Mouse (Mus musculus) liver, adult 2 months (tissue): Measurements from ENCODE around the gene Crebl2. TPM values are rescaled to one million over a fixed set of nuclear protein-coding genes. Genes with fewer than 3 reads are reported as not detected.

ENCODE experiments used
- DNase-seq: peaks from one replicate; pipeline ENCODE4 v3.0.0-alpha.2; 2011; ENCODE audit warnings: low read depth, low spot score; ENCODE audit errors: extremely low read depth
- H3K27ac ChIP-seq: fragments of 200-500 bp; replicated peaks from 2 replicates; pipeline ENCODE4 v1.5.1; 2012; ENCODE audit warnings: low read depth, mild to moderate bottlenecking, control low read depth, inconsistent platforms, low read length; ENCODE audit not compliant: insufficient read depth
- H3K27me3 ChIP-seq: fragments of 200-500 bp; 2 replicates; pipeline ENCODE4 v1.6.1; 2012; ENCODE audit warnings: mild to moderate bottlenecking, moderate library complexity, low read length, inconsistent platforms; ENCODE audit not compliant: control insufficient read depth, insufficient read depth
- H3K36me3 ChIP-seq: fragments of 200-500 bp; 2 replicates; pipeline ENCODE4 v1.6.1; 2012; ENCODE audit warnings: low read length, inconsistent platforms; ENCODE audit not compliant: control insufficient read depth, insufficient read depth
- H3K4me1 ChIP-seq: fragments of 200-500 bp; 2 replicates; pipeline ENCODE4 v1.6.1; 2011; ENCODE audit warnings: low read length; ENCODE audit not compliant: control insufficient read depth, insufficient read depth
- H3K4me3 ChIP-seq: fragments of 200-500 bp; 2 replicates; pipeline ENCODE4 v1.5.1; 2011; ENCODE audit warnings: low read depth, mild to moderate bottlenecking, control low read depth, low read length, moderate library complexity; ENCODE audit not compliant: insufficient read depth
- H3K79me2 ChIP-seq: fragments of 200-500 bp; 2 replicates; pipeline ENCODE4 v1.6.1; 2012; ENCODE audit warnings: inconsistent platforms, mild to moderate bottlenecking, low read length, moderate library complexity; ENCODE audit not compliant: control insufficient read depth, insufficient read depth
- H3K9ac ChIP-seq: fragments of 200-500 bp; 2 replicates; pipeline ENCODE4 v1.6.1; 2012; ENCODE audit warnings: low read depth, mild to moderate bottlenecking, control low read depth, inconsistent platforms, low read length
- CTCF ChIP-seq: fragments of 200-500 bp; IDR thresholded peaks from 2 replicates; pipeline ENCODE4 v1.5.1; 2011; ENCODE audit warnings: low read depth, low read length, control low read depth
- POLR2A ChIP-seq: fragments of 200-500 bp; IDR thresholded peaks from 2 replicates; pipeline ENCODE4 v1.6.1; 2011; ENCODE audit warnings: low read length, control low read depth; ENCODE audit not compliant: insufficient read depth; ENCODE audit errors: extremely low read depth
- WGBS: fragments of 180-500 bp; shearing (Covaris S2); methylation state at CpG from one replicate; pipeline ENCODE4 v1.1.7; 2018; 5-methylcytosine and 5-hydroxymethylcytosine counted together
- polyA plus RNA-seq: library from polyadenylated mRNA; depleted of rRNA; stranded (reverse); fragments of >200 nt; gene quantifications from 2 replicates; pipeline ENCODE4 v1.2.3, GENCODE M21; 2012; rRNA removed
- total RNA-seq: library from RNA; depleted of rRNA; stranded (reverse); fragments of >200 nt; gene quantifications from 2 replicates; pipeline ENCODE4 v1.2.3, GENCODE M21; 2014; rRNA removed

The Crebl2 gene
- total and polyA plus RNA-seq, 2 experiments: 20.9 to 49.5 TPM

- Histone ChIP-seq H3K27me3 (no peaks in the 10 kb centered on the region), H3K79me2 (no peaks in the 10 kb centered on the region)
These were observed 74.2 kb downstream of the Crebl2 start for GRCm38 (mm10) chr6:134903891-134904884.

DNA sequence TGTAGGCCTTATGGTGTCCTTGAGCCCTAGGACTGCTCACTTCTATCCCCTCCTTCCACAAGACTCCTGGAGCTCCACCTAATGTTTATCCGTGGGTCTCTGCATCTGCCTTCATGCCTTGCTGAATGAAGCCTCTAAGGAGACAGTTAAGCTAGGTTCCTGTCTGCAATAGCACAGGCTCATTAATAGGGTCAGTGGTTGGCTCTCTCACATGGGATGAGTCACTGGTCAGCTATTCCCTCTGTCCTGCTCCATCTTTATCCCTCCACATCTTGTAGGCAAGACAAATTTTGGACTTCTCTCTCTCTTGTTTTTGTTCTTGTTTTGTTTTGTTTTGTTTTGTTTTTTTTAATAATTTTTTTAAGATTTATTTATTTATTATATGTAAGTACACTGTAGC lies 75.9 kb downstream of the Crebl2 start:
- no peak overlapping the region for H3K27ac ChIP-seq
- 88% methylated on average over 1 of the region's 1 CpGs for WGBS

More at GRCm38 (mm10) chr6:134903891-134904884, 74.2 kb downstream of the Crebl2 start:
- Histone ChIP-seq H3K4me1 (no peaks in the 10 kb centered on the region), H3K36me3 (no peaks in the 10 kb centered on the region), H3K9ac (no peak overlapping the region), H3K27ac (no peak overlapping the region), H3K4me3 (no peak overlapping the region)
- no peak for DNase-seq
- 86% methylated on average over 10 of the region's 10 CpGs for WGBS
- no peak for TF ChIP-seq CTCF
- no peak for TF ChIP-seq POLR2A

More for the DNA sequence above, 75.9 kb downstream of the Crebl2 start:
- Histone ChIP-seq H3K4me3 (no peak overlapping the region), H3K36me3 (no peaks in the 10 kb centered on the region), H3K27me3 (no peaks in the 10 kb centered on the region), H3K79me2 (no peaks in the 10 kb centered on the region), H3K4me1 (no peaks in the 10 kb centered on the region), H3K9ac (no peak overlapping the region)
- TF ChIP-seq CTCF: no peak
- DNase-seq: no peak

Other genes with a start within 250 kb of the Crebl2 start
- gene Mansc1, start 197.7 kb upstream of the Crebl2 start, total RNA-seq: 1.0 TPM in 2 replicates
- gene Mansc1, start 197.7 kb upstream of the Crebl2 start, polyA plus RNA-seq: 0.70 and 0.83 TPM in 2 replicates
- 5.7 and 6.6 TPM in 2 replicates for gene Borcs5, start 190.6 kb upstream of the Crebl2 start, total RNA-seq
- 11.5 and 12.4 TPM in 2 replicates for gene Borcs5, start 190.6 kb upstream of the Crebl2 start, polyA plus RNA-seq
- gene Dusp16, start 37.5 kb upstream of the Crebl2 start, total RNA-seq: 19.7 and 21.1 TPM in 2 replicates
- gene Dusp16, start 37.5 kb upstream of the Crebl2 start, polyA plus RNA-seq: 17.4 and 20.0 TPM in 2 replicates
- gene Gpr19, start 68.4 kb downstream of the Crebl2 start, total RNA-seq: 4.7 and 4.8 TPM in 2 replicates
- 4.9 and 6.9 TPM in 2 replicates for gene Gpr19, start 68.4 kb downstream of the Crebl2 start, polyA plus RNA-seq
- 14.4 and 16.2 TPM in 2 replicates for gene Cdkn1b, start 90.2 kb downstream of the Crebl2 start, total RNA-seq
- 7.1 and 8.6 TPM in 2 replicates for gene Cdkn1b, start 90.2 kb downstream of the Crebl2 start, polyA plus RNA-seq
- 0.55 and 1.0 TPM in 2 replicates for gene Apold1, start 151.6 kb downstream of the Crebl2 start, total RNA-seq
- 0.40 and 0.49 TPM in 2 replicates for gene Apold1, start 151.6 kb downstream of the Crebl2 start, polyA plus RNA-seq
- gene Ddx47, start 181.5 kb downstream of the Crebl2 start, total RNA-seq: 25.6 and 26.7 TPM in 2 replicates
- 22.2 and 26.4 TPM in 2 replicates for gene Ddx47, start 181.5 kb downstream of the Crebl2 start, polyA plus RNA-seq
- not detected in 2 replicates for gene Gprc5a, start 235.5 kb downstream of the Crebl2 start, total RNA-seq
- 0.11 and 0.22 TPM in 2 replicates for gene Gprc5a, start 235.5 kb downstream of the Crebl2 start, polyA plus RNA-seq